Mouse (Mus musculus) thymus, postnatal 25 days (tissue): ENCODE measurements around the gene Mfsd6.

Experiments
- DNase-seq: peaks from one replicate; pipeline ENCODE4 v3.0.0; 2022

The Mfsd6 gene

DNA sequence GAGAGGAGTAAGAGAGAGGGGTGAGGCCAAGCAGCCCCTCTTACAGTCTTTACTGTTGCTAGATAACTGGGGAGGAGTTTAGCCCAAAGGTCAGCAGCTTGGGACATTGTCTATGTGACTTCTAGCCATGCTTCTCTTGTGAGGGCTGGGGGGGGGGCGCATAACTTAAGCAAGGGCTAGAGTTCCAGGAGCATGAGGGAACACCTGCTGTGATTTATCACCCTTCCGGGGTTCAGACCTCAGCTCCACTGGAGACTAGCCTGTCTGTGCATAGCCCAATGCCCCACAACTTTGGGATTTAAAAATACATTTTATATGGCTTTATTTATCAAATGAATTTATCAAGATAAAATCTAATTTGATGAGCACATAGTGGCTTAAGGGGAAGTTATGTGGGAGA lies 89.2 kb downstream of the Mfsd6 start:
- no peak for DNase-seq

GRCm38 (mm10) chr1:52635932-52636331 lies 91.3 kb downstream of the Mfsd6 start:
- no peak for DNase-seq

- DNase-seq: no peak
Observed at GRCm38 (mm10) chr1:52634251-52634650, 93.0 kb downstream of the Mfsd6 start.

DNA sequence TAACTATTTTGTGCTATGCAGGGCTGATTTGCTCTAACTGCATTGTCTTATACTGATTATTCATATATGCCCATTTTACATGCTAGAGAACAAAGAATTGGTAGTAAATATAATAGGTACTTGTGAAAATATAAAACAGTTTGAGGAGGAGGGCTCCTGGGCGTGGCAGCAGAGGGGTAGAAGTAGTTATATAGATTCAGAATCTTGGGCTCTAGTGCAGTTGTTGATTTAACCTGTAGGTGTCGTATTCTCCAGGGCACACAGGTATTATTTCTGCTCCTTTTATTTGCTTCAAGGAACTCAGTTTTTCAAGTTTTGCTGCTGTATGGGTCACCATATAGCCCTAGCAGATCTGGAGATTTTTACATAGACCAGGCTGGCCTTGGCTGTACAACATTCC lies 95.7 kb downstream of the Mfsd6 start:
- peak; percentile 34 for DNase-seq

DNA sequence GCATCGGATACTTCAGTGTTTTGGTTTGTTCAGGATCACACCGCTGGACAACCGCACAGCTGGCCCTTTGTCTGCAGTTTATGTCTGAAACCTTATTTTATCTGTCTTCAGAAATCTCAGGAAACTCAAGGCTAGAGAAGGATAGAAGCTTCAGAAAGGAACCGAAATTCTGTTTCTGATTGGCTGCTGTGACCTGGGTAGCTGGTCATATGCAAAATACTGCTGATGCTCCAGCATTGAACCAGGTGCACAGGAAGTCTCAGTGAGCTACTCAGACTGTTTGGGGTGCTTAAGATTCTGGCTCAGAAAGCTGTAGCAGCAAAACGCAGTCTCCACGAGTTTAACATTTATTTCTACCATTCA lies 96.3 kb downstream of the Mfsd6 start:
- no peak for DNase-seq

GRCm38 (mm10) chr1:52630248-52630936 lies 96.9 kb downstream of the Mfsd6 start, which contains the start of gene Nemp2:
Gene Nemp2 (plus strand): TSS chr1:52630703.
- peak; percentile 97 for DNase-seq

GRCm38 (mm10) chr1:52620442-52620841 lies 106.8 kb downstream of the Mfsd6 start:
- no peak for DNase-seq

DNA sequence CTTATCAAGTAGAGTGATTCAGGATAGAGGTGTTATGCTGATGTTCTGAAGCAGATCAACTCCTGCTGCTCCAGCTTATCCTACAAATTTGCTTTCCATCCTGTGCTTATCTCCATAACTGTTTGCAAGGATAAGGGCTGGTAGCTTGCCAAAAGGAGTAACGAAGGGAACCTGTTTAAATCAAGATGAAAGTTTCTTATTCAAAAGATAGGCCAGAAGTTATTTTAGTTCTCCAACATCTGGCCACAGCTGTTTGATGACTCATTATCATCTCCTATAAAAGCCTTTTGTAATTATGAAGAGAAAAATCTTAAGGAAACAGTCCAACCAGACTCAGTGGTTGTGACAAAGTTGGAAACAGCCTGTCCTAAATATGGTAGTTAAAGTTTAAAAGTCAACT lies 109.0 kb downstream of the Mfsd6 start:
- DNase-seq: no peak

DNA sequence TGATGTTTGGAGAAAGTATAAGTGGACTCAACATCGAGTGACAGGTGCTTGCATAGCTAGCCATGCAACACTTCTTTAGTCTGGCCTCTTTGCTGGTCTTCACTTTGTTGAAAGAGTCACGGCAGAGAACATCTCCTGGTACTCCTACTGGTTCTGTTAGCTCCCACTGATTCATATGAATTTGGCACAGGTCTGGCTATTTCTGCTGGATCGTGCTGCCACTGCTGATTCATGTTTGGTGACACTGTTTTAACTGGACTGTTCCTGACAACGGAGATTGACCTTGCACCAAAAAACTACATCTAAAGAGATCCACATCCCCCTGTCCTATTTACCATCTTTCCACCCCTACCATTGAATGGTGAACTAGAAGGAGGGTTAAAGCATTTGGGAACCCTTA lies 118.8 kb downstream of the Mfsd6 start:
- DNase-seq: no peak

GRCm38 (mm10) chr1:52607700-52608099 lies 119.6 kb downstream of the Mfsd6 start:
- peak; percentile 7 for DNase-seq
